Mouse (Mus musculus): ENCODE results near the gene Rpp14. TPM values are rescaled to one million over a fixed set of nuclear protein-coding genes. Genes with fewer than 3 reads are reported as not detected.
"Not testable (repeated sequence)": the region's sequence is repeated elsewhere in the genome, so short reads cannot be mapped to it uniquely, and the experiment has no call there.

The Rpp14 gene
- polyA plus RNA-seq, 1 experiment from 2014 or later, result 53.7 TPM

DNA sequence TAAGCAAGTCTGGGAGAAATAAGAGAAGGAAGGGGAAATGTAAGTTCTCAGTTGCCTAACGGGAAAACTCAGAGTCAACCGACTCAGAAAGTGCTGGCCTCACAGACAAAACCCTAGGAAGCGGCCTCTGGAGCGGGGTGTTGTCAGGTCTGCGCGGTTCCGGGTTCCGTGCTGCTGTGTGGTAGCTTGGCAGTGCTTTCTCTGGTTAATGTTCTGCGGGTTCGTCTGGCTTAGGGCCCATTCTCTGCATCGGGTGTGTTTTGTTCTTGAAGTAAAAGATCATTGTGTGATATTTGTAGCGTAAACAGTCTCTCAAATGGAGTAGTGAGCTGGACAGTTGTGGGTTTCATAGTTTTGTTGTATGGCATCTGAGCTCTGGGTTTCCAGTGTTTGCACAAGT lies 22.5 kb downstream of the Rpp14 start:
- Histone ChIP-seq H3K27me3 (replicated peaks) (no peaks in the 10 kb centered on the region), H3K9me3 (no peaks in the 10 kb centered on the region), H3K4me3 (replicated peaks) (no peak overlapping the region), H3K4me1 (replicated peaks) (peaks cover 9% of the 10 kb centered on the region; the same call in 1 of the 2 replicates), H3K9ac (no peak overlapping the region), H3K36me3 (no peaks in the 10 kb centered on the region), H3K4me2 (replicated peaks) (no peak overlapping the region), H3K27ac (no peak overlapping the region)
- no peak for ATAC-seq
- WGBS, result 69% methylated on average over 12 of the region's 12 CpGs

DNA sequence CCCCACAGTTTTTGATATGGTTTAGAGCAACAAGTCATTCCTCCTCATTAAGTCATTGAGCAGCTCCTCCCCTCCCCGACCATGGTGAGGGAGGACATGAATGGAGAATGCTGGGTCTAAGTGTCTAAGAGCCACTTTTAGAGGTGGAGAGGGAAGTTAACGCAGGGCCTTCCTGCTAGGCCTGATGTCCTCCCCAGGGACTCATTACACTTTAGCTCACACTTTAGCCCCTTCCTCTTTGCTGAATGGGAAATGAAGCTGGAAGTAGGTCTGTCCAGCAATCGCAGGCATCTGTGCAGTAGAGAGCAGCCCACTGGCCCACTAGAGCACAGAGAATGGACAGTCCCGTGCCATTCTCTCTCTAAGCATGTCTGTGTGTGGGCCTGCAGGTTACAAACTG lies 27.9 kb downstream of the Rpp14 start:
- H3K4me1 ChIP-seq (replicated peaks), result no peaks in the 10 kb centered on the region
- no peak overlapping the region for H3K9ac ChIP-seq
- no peak overlapping the region for H3K27ac ChIP-seq
- no peaks in the 10 kb centered on the region for H3K9me3 ChIP-seq
- ATAC-seq, result no peak
- no peak overlapping the region for H3K4me3 ChIP-seq (replicated peaks)
- H3K4me2 ChIP-seq (replicated peaks), result no peak overlapping the region
- no peaks in the 10 kb centered on the region for H3K36me3 ChIP-seq
- WGBS, result 73% methylated on average over 4 of the region's 4 CpGs
- H3K27me3 ChIP-seq (replicated peaks), result no peaks in the 10 kb centered on the region

DNA sequence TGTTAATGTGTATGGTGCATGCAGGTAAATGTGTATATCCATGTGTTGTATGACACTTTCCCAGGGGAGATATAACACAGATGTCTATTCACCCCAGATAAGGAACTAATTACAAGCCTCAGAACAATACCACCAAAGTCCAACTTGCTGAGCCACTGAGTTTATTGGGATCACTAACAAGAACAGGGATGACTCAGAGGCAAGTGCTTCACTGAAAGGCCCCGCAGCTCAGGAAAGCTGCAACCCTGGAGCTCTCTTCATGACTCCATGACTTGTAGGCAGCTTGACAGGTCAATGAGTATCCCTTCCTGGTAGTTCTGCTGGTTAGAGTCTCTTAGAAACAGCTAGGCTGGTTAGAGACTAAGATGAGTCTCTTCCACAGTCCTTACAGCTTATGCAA lies 28.8 kb downstream of the Rpp14 start:
- peak; percentile 72 for ATAC-seq
- H3K4me1 ChIP-seq (replicated peaks), result no peaks in the 10 kb centered on the region
- 68% methylated on average over 1 of the region's 1 CpGs for WGBS

DNA sequence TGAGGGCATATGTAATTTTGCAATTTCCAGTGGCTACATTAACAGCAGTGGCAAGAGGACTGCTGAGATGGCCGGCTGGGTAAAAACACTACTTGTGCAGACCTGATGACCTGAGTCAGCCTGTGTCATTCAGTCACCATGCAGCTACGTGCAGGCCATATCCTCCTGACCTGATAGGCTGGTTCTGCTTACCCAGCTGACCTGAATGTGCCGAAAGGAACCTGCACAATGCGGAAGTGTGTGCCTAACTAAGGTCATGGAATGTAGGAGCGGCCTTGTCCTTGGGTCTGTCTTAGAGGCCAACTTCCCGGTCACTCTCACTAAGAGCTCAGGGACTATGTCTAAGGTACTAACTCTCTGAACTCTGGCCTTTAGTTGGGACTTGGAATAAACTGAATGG lies 31.4 kb downstream of the Rpp14 start:
- Histone ChIP-seq H3K36me3 (no peaks in the 10 kb centered on the region), H3K9me3 (no peaks in the 10 kb centered on the region), H3K9ac (no peak overlapping the region), H3K4me2 (replicated peaks) (no peak overlapping the region), H3K4me3 (replicated peaks) (no peak overlapping the region), H3K27me3 (replicated peaks) (no peaks in the 10 kb centered on the region), H3K4me1 (replicated peaks) (no peaks in the 10 kb centered on the region), H3K27ac (no peak overlapping the region)
- peak; percentile 75 for ATAC-seq
- WGBS, result 74% methylated on average over 6 of the region's 6 CpGs

More for the DNA sequence above, 28.8 kb downstream of the Rpp14 start:
- no peak overlapping the region for H3K4me3 ChIP-seq (replicated peaks)
- no peak overlapping the region for H3K9ac ChIP-seq
- H3K9me3 ChIP-seq, result no peaks in the 10 kb centered on the region
- no peaks in the 10 kb centered on the region for H3K27me3 ChIP-seq (replicated peaks)
- H3K27ac ChIP-seq, result no peak overlapping the region
- no peak overlapping the region for H3K4me2 ChIP-seq (replicated peaks)
- H3K36me3 ChIP-seq, result no peaks in the 10 kb centered on the region

DNA sequence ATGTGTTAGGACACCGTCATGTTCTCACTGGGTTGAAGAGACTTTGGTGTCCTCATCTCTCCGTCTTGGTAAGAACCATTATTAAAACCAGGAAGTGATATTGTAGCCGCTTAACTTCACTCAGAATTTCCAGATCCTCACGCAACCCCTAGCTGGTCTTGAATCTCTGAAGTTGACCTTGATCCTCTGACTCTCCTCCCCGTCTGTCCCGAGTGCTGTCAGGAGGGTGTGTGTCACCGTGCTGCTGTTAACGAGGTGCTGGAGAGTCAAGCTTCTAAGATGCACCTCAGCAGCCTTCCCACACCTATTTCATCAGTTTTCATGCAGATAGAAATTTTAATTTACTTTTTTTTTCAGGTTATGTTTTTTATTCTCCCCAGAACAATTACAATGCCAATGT lies 31.9 kb downstream of the Rpp14 start:
- H3K4me3 ChIP-seq (replicated peaks), result no peak overlapping the region
- no peaks in the 10 kb centered on the region for H3K27me3 ChIP-seq (replicated peaks)
- 84% methylated on average over 8 of the region's 8 CpGs for WGBS
- no peak overlapping the region for H3K27ac ChIP-seq
- no peaks in the 10 kb centered on the region for H3K4me1 ChIP-seq (replicated peaks)
- no peaks in the 10 kb centered on the region for H3K9me3 ChIP-seq
- no peak for ATAC-seq
- H3K9ac ChIP-seq, result no peak overlapping the region
- no peaks in the 10 kb centered on the region for H3K36me3 ChIP-seq
- H3K4me2 ChIP-seq (replicated peaks), result no peak overlapping the region

DNA sequence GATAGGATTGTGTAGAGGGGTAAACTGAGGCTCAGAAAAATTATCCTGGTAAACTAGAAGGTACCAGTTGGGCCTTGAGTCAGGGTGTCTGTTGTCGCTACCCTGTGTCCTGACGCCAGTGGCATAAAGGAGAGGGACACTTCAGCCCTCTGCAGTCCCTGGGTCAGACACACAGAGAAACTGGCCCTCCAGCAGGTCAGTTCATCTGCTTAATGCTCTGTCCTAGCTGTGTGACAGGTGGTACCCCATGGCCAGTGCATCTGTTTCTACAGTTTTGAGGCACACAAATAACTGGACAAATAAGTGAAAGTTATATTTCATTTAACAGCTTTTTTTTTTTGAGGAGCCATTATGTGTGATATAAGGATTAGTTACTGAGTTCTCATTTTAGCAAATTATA lies 33.4 kb downstream of the Rpp14 start:
- Histone ChIP-seq H3K4me2 (replicated peaks) (no peak overlapping the region), H3K9ac (no peak overlapping the region), H3K9me3 (no peaks in the 10 kb centered on the region), H3K27me3 (replicated peaks) (no peaks in the 10 kb centered on the region), H3K36me3 (no peaks in the 10 kb centered on the region), H3K4me1 (replicated peaks) (no peaks in the 10 kb centered on the region), H3K4me3 (replicated peaks) (no peak overlapping the region), H3K27ac (no peak overlapping the region)
- ATAC-seq, result no peak
- WGBS, result 89% methylated on average over 2 of the region's 2 CpGs

DNA sequence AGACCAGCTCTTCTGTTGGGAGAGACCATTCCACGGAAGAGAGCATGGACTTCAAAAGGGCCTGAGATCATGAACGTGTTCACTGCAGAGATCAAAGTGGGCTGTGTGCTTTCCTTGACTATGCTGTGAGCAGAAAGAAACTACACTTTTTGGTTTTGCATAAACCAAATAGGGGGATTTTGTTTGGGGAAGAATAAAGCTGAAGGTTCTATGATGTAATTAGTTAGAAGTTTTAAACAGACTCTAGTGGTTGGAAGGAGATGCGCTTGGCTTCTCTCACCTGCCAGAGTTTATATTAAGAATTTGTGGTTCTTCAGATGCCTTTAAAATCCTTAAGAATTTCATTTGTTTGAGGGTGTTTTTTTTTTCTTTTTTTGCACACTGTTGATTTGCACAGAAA lies 34.1 kb downstream of the Rpp14 start:
- Histone ChIP-seq H3K27me3 (replicated peaks) (no peaks in the 10 kb centered on the region), H3K4me1 (replicated peaks) (no peaks in the 10 kb centered on the region), H3K4me3 (replicated peaks) (no peak overlapping the region), H3K4me2 (replicated peaks) (no peak overlapping the region), H3K27ac (no peak overlapping the region), H3K9me3 (no peaks in the 10 kb centered on the region), H3K9ac (no peak overlapping the region), H3K36me3 (no peaks in the 10 kb centered on the region)
- no peak for ATAC-seq
- 49% methylated on average over 3 of the region's 3 CpGs for WGBS

DNA sequence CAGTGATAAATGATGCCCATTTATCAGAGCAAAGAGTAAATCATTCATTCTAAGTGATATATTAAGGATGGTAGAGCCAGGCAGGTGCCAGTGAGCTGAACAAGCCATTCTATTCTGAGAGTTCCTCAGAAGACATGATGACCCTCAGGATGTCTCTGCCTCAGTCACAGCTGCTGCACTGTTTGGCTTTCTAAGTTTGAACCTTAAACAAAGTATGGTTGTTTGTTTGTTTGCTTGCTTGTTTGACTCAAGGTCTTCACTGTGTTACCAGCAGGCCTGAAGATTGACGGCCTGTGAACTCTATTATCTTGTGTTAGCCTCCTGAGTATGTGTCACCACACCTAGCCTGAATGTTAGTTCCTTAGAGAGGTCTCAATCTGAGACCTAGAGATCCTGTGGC lies 34.6 kb downstream of the Rpp14 start:
- H3K4me3 ChIP-seq (replicated peaks), result no peak overlapping the region
- H3K36me3 ChIP-seq, result no peaks in the 10 kb centered on the region
- no peak overlapping the region for H3K27ac ChIP-seq
- H3K9me3 ChIP-seq, result no peaks in the 10 kb centered on the region
- H3K4me2 ChIP-seq (replicated peaks), result no peak overlapping the region
- H3K4me1 ChIP-seq (replicated peaks), result no peaks in the 10 kb centered on the region
- no peaks in the 10 kb centered on the region for H3K27me3 ChIP-seq (replicated peaks)
- no peak overlapping the region for H3K9ac ChIP-seq
- 70% methylated on average over 1 of the region's 1 CpGs for WGBS
- no peak for ATAC-seq

DNA sequence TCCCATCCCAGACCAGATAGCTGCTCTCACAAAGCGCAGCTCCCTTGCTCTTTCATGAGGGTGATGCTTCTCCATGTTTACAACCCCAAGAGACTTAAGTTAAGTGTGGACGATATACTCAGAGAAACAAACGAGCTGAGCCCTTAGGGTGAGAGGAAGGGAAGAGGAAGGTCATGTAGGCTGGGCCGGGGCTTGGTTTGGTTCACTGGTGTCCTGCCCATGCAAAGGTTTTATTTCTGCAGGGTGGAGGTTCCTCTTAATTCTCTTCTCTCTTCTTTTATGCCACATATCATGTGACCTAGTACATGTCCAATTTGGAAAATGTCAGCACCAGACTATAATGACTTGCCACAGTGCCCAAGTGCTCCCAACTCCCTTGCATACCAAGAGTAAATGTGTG lies 35.6 kb downstream of the Rpp14 start:
- no peaks in the 10 kb centered on the region for H3K9me3 ChIP-seq
- no peaks in the 10 kb centered on the region for H3K4me1 ChIP-seq (replicated peaks)
- H3K9ac ChIP-seq, result no peak overlapping the region
- H3K4me2 ChIP-seq (replicated peaks), result no peak overlapping the region
- H3K4me3 ChIP-seq (replicated peaks), result no peak overlapping the region
- H3K27me3 ChIP-seq (replicated peaks), result no peaks in the 10 kb centered on the region
- no peak overlapping the region for H3K27ac ChIP-seq
- 69% methylated on average over 4 of the region's 4 CpGs for WGBS
- ATAC-seq, result no peak
- H3K36me3 ChIP-seq, result no peaks in the 10 kb centered on the region

DNA sequence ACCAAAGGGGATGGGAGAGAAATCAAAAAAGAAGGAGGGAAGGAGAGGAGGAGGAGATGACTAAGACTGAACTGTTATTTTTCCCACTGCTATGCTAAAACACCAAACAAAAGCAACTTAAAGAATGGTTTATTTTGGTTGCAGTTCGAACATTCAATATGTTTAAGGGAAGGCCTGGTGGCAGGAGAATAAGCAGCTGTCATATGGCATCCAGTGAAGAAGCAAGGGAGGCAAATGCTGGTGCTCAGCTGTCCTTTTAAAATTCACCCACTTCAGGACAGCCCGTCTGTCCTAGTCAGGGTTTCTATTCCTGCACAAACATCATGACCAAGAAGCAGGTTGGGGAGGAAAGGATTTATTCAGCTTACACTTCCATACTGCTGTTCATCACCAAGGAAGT lies 37.2 kb downstream of the Rpp14 start:
- Histone ChIP-seq H3K4me3 (replicated peaks) (no peak overlapping the region), H3K4me1 (replicated peaks) (no peaks in the 10 kb centered on the region), H3K36me3 (no peaks in the 10 kb centered on the region), H3K9ac (no peak overlapping the region), H3K4me2 (replicated peaks) (no peak overlapping the region), H3K27ac (no peak overlapping the region), H3K9me3 (no peaks in the 10 kb centered on the region), H3K27me3 (replicated peaks) (no peaks in the 10 kb centered on the region)
- no peak for ATAC-seq
- WGBS, result 74% methylated on average over 2 of the region's 2 CpGs

DNA sequence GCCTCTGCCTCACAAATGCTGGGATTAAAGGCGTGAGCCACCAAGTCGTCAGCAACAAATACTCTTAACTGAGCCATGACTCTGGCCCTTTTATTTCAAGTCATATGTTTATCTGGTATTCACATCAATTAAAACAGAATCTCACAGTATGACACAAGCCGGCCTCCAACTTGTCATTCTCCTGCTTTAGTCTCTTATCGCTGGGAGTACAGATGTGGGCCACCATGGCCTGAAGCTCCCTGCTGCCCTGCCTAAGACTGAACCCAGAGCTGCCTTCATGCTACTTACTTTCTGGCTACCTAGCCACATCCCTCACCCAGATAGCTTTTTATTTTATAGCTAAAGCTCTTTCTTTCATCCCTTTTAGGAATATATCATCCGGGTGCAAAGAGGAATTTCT lies 39.3 kb downstream of the Rpp14 start:
- 89% methylated on average over 5 of the region's 5 CpGs for WGBS
- ATAC-seq, result no peak
- H3K4me1 ChIP-seq (replicated peaks), result no peaks in the 10 kb centered on the region
- no peaks in the 10 kb centered on the region for H3K27me3 ChIP-seq (replicated peaks)
- no peaks in the 10 kb centered on the region for H3K9me3 ChIP-seq
- no peaks in the 10 kb centered on the region for H3K36me3 ChIP-seq
- H3K4me3 ChIP-seq (replicated peaks), result no peak overlapping the region
- no peak overlapping the region for H3K9ac ChIP-seq
- no peak overlapping the region for H3K4me2 ChIP-seq (replicated peaks)
- no peak overlapping the region for H3K27ac ChIP-seq

DNA sequence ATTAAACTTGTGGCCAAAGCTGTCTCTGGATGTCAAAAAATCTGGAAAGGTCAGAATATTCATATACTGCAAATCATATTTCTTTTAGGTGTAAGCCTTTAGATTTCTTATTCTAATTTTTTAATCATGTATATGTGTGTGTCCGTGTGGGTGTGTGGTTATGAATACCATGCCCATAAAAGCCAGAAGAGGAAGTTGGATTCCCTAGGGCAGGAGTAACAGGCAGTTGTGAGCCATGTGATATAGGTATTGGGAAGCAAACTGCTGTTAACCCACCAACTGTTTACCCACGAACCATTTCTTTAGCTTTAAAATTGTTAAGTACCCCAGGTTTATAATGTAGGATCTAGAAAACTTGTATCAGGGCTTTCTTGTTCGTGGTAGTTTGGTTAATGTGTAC lies 39.7 kb downstream of the Rpp14 start:
- no peak overlapping the region for H3K27ac ChIP-seq
- no peak for ATAC-seq
- WGBS, result 86% methylated on average over 3 of the region's 3 CpGs
- H3K9ac ChIP-seq, result no peak overlapping the region
- no peaks in the 10 kb centered on the region for H3K27me3 ChIP-seq (replicated peaks)
- no peaks in the 10 kb centered on the region for H3K4me1 ChIP-seq (replicated peaks)
- no peak overlapping the region for H3K4me3 ChIP-seq (replicated peaks)
- H3K4me2 ChIP-seq (replicated peaks), result no peak overlapping the region
- H3K9me3 ChIP-seq, result no peaks in the 10 kb centered on the region
- H3K36me3 ChIP-seq, result no peaks in the 10 kb centered on the region

DNA sequence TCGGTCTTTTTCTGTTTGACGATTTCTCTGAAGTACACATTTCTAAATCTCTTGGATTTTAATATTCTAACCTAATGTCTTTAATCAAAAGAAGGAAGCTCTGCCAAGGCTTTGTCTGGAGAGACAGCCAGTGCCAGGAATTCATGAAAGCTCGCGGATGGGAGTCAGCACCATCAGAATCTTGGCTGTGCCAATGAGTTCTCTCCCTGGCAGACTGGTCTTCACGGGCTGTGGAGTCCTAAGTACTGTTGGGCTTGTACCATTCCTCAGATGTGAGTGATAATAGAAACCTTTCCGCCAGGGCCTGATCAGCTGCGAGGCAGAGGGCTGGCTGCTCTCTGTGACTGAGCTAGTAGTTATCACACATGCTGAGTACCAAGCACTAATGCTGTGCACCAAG lies 43.0 kb downstream of the Rpp14 start:
- no peaks in the 10 kb centered on the region for H3K27me3 ChIP-seq (replicated peaks)
- no peak overlapping the region for H3K9ac ChIP-seq
- no peaks in the 10 kb centered on the region for H3K9me3 ChIP-seq
- H3K36me3 ChIP-seq, result peaks cover 3% of the 10 kb centered on the region
- 84% methylated on average over 7 of the region's 7 CpGs for WGBS
- no peak overlapping the region for H3K4me2 ChIP-seq (replicated peaks)
- ATAC-seq, result no peak
- no peak overlapping the region for H3K27ac ChIP-seq
- no peaks in the 10 kb centered on the region for H3K4me1 ChIP-seq (replicated peaks)
- H3K4me3 ChIP-seq (replicated peaks), result no peak overlapping the region

DNA sequence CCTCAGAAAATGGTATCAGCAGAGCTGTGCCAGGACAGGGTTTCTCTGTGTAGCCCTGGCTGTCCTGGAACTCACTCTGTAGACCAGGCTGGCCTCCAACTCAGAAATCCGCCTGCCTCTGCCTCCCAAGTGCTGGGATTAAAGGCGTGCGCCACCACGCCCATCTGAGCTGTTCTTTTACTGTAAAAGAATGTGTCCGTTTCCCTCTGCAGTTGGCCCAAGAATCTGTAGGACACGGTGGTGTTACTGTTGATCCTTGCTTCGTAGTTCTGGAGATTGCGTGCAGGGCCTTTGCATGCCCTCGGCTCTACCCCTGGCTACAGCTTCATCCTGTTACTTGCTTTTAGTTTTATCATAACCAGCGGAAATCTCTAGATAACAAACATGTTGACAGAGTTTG lies 43.4 kb downstream of the Rpp14 start:
- H3K4me3 ChIP-seq (replicated peaks); H3K27me3 ChIP-seq (replicated peaks); H3K4me2 ChIP-seq (replicated peaks); H3K9me3 ChIP-seq; H3K36me3 ChIP-seq; H3K9ac ChIP-seq; ATAC-seq; H3K4me1 ChIP-seq (replicated peaks); H3K27ac ChIP-seq: not testable (repeated sequence)
- WGBS, result 93% methylated on average over 10 of the region's 10 CpGs
